Mouse (Mus musculus) limb, embryonic 14.5 days (tissue): Measurements from ENCODE around the gene Snca. TPM values are rescaled to one million over a fixed set of nuclear protein-coding genes. Genes with fewer than 3 reads are reported as not detected.

Experiments used
- ATAC-seq: fragments of 200-750 bp; cut with Nextera tagmentation; 2 replicates; pipeline ENCODE4 v1.8.0; 2017; ENCODE audit warnings: low read depth, moderate number of reproducible peaks, moderate TSS enrichment; ENCODE audit not compliant: low FRiP score
- DNase-seq: peaks from one replicate; pipeline ENCODE4 v3.0.0-alpha.2; 2015; ENCODE audit warnings: low spot score
- H3K27ac ChIP-seq: fragments of 300-500 bp; sonication (generic); replicated peaks from 2 replicates; pipeline ENCODE4 v1.5.1; 2014; ENCODE audit warnings: low read depth, mild to moderate bottlenecking, low read length, moderate library complexity, mixed read lengths
- H3K27me3 ChIP-seq: fragments of 300-500 bp; sonication (generic); 2 replicates; pipeline ENCODE4 v1.6.1; 2014; ENCODE audit warnings: low read length, mixed read lengths; ENCODE audit not compliant: control insufficient read depth, insufficient read depth
- H3K36me3 ChIP-seq: fragments of 300-500 bp; sonication (generic); 2 replicates; pipeline ENCODE4 v1.6.1; 2014; ENCODE audit warnings: mild to moderate bottlenecking, low read length, moderate library complexity, mixed read lengths; ENCODE audit not compliant: control insufficient read depth, insufficient read depth
- H3K4me1 ChIP-seq: fragments of 300-500 bp; sonication (generic); 2 replicates; pipeline ENCODE4 v1.6.1; 2014; ENCODE audit warnings: antibody characterized with exemption, low read length, mixed read lengths; ENCODE audit not compliant: control insufficient read depth, insufficient read depth
- H3K4me2 ChIP-seq: fragments of 300-500 bp; sonication (generic); replicated peaks from 2 replicates; pipeline ENCODE4 v1.6.1; 2014; ENCODE audit warnings: low read depth, mild to moderate bottlenecking, low read length, moderate library complexity; ENCODE audit not compliant: severe bottlenecking
- H3K4me3 ChIP-seq: fragments of 300-500 bp; sonication (generic); replicated peaks from 2 replicates; pipeline ENCODE4 v1.5.1; 2014; ENCODE audit warnings: low read length
- H3K9ac ChIP-seq: fragments of 300-500 bp; sonication (generic); 2 replicates; pipeline ENCODE4 v1.6.1; 2014; ENCODE audit warnings: mild to moderate bottlenecking, low read depth, low read length, moderate library complexity; ENCODE audit not compliant: severe bottlenecking
- H3K9me3 ChIP-seq: fragments of 300-500 bp; sonication (generic); 2 replicates; pipeline ENCODE4 v1.6.1; 2016; ENCODE audit warnings: low read length; ENCODE audit not compliant: control insufficient read depth
- POLR2A ChIP-seq: fragments of 200-500 bp; IDR thresholded peaks from 2 replicates; pipeline ENCODE4 v1.8.0; 2012; ENCODE audit warnings: inconsistent platforms, mild to moderate bottlenecking, moderate library complexity, borderline replicate concordance; ENCODE audit not compliant: insufficient read depth, insufficient read length; ENCODE audit errors: extremely low read depth
- WGBS: fragments of 180-500 bp; shearing (Covaris S2); extraction: QIAGEN DNeasy Blood & Tissue Kit; methylation state at CpG from one replicate; pipeline ENCODE4 v1.1.7; 2014; 5-methylcytosine and 5-hydroxymethylcytosine counted together
- polyA plus RNA-seq, 2 experiments: library from polyadenylated mRNA; depleted of rRNA in 1 of 2; stranded (reverse) in 1 of 2; unstranded in 1 of 2; fragments of >200 nt; fragmentation: Nextera tagmentation in 1 of 2; extraction: Ambion mirVana in 1 of 2; gene quantifications; 2 replicates each; pipeline versions ENCODE4 v1.2.1 to v1.2.3; 2012 to 2014

The Snca gene
- polyA plus RNA-seq, 2 experiments, result 8.4 to 30.4 TPM

GRCm38 (mm10) chr6:60793659-60794365, 35.8 kb downstream of the Snca start:
- ATAC-seq, result no peak
- DNase-seq, result no peak
- Histone ChIP-seq H3K9ac (no peak overlapping the region), H3K27me3 (no peaks in the 10 kb centered on the region), H3K4me1 (no peaks in the 10 kb centered on the region), H3K9me3 (no peaks in the 10 kb centered on the region), H3K27ac (no peak overlapping the region), H3K36me3 (no peaks in the 10 kb centered on the region), H3K4me3 (no peak overlapping the region), H3K4me2 (no peak overlapping the region)
- no peak for TF ChIP-seq POLR2A
- 81% methylated on average over 3 of the region's 3 CpGs for WGBS

- Histone ChIP-seq H3K27me3 (no peaks in the 10 kb centered on the region), H3K9me3 (no peaks in the 10 kb centered on the region), H3K4me2 (no peak overlapping the region), H3K9ac (no peak overlapping the region), H3K36me3 (no peaks in the 10 kb centered on the region), H3K4me3 (no peak overlapping the region), H3K4me1 (no peaks in the 10 kb centered on the region), H3K27ac (no peak overlapping the region)
- DNase-seq (no peak), ATAC-seq (no peak)
- TF ChIP-seq POLR2A, result no peak
- 76% methylated on average over 1 of the region's 1 CpGs for WGBS
Measured at GRCm38 (mm10) chr6:60786955-60787354, 42.7 kb downstream of the Snca start.

- 87% methylated on average over 1 of the region's 1 CpGs for WGBS
- Histone ChIP-seq H3K27me3 (no peaks in the 10 kb centered on the region), H3K27ac (no peak overlapping the region)
Measured at GRCm38 (mm10) chr6:60771899-60772298, 57.8 kb downstream of the Snca start.

GRCm38 (mm10) chr6:60765696-60766095, 64.0 kb downstream of the Snca start:
- DNase-seq (no peak), ATAC-seq (no peak)
- H3K27ac ChIP-seq, result no peak overlapping the region
- no peaks in the 10 kb centered on the region for H3K4me1 ChIP-seq
- no peaks in the 10 kb centered on the region for H3K9me3 ChIP-seq
- 74% methylated on average over 3 of the region's 3 CpGs for WGBS
- H3K4me2 ChIP-seq, result no peak overlapping the region
- H3K27me3 ChIP-seq, result no peaks in the 10 kb centered on the region
- no peak overlapping the region for H3K9ac ChIP-seq
- no peaks in the 10 kb centered on the region for H3K36me3 ChIP-seq
- TF ChIP-seq POLR2A, result no peak
- H3K4me3 ChIP-seq, result no peak overlapping the region

More at GRCm38 (mm10) chr6:60771899-60772298, 57.8 kb downstream of the Snca start:
- Histone ChIP-seq H3K4me1 (no peaks in the 10 kb centered on the region), H3K4me2 (no peak overlapping the region), H3K9me3 (no peaks in the 10 kb centered on the region), H3K36me3 (no peaks in the 10 kb centered on the region), H3K9ac (no peak overlapping the region), H3K4me3 (no peak overlapping the region)
- ATAC-seq (no peak), DNase-seq (no peak)
- TF ChIP-seq POLR2A, result no peak

GRCm38 (mm10) chr6:60762864-60763263, 66.8 kb downstream of the Snca start:
- ATAC-seq, result no peak
- WGBS, result 85% methylated on average over 4 of the region's 4 CpGs
- no peak for DNase-seq
- Histone ChIP-seq H3K27ac (no peak overlapping the region), H3K27me3 (no peaks in the 10 kb centered on the region), H3K9me3 (no peaks in the 10 kb centered on the region), H3K4me2 (no peak overlapping the region), H3K9ac (no peak overlapping the region), H3K4me1 (no peaks in the 10 kb centered on the region), H3K4me3 (no peak overlapping the region), H3K36me3 (no peaks in the 10 kb centered on the region)
- no peak for TF ChIP-seq POLR2A

- Histone ChIP-seq H3K36me3 (no peaks in the 10 kb centered on the region), H3K4me2 (no peak overlapping the region), H3K27ac (no peak overlapping the region), H3K9ac (no peak overlapping the region), H3K27me3 (no peaks in the 10 kb centered on the region), H3K4me1 (no peaks in the 10 kb centered on the region), H3K9me3 (no peaks in the 10 kb centered on the region), H3K4me3 (no peak overlapping the region)
- WGBS, result 57% methylated on average over 2 of the region's 2 CpGs
- no peak for DNase-seq
- TF ChIP-seq POLR2A, result no peak
- no peak for ATAC-seq
Measured at GRCm38 (mm10) chr6:60761710-60762109, 67.9 kb downstream of the Snca start.
